Mouse (Mus musculus) left cerebral cortex, postnatal 14 days (tissue): ENCODE results near the gene Tfpt. TPM values are rescaled to one million over a fixed set of nuclear protein-coding genes. Genes with fewer than 3 reads are reported as not detected.
"Not testable (repeated sequence)": the region's sequence is repeated elsewhere in the genome, so short reads cannot be mapped to it uniquely, and the experiment has no call there.

ENCODE experiments used
- DNase-seq, 2 experiments: peaks; one replicate each; pipeline ENCODE4 v3.0.0; 2021 to 2022; ENCODE audit warnings: low spot score in 2 of 2, mixed read lengths in 1 of 2
- intact Hi-C: fragments of 180-260 bp; cut with DNase I; formaldehyde crosslinking; loops from one replicate; pipeline ENCODE4 v1.15.1; 2025
- microRNA-seq, 2 experiments: library from miRNA; unstranded; fragments of <30 nt; microRNA quantifications; one replicate each; pipeline ENCODE4 v1.2.0; 2022
- total RNA-seq, 2 experiments: library from RNA; stranded (reverse); gene quantifications; 2 replicates each; pipeline ENCODE4 v1.2.3; 2021

The Tfpt gene
- total RNA-seq, 2 experiments from 2014 or later = 37.0 to 43.8 TPM

GRCm38 (mm10) chr7:3586255-3586654, 43.5 kb downstream of the Tfpt start:
- no peak for DNase-seq
- intact Hi-C loops = no loop called here

DNA sequence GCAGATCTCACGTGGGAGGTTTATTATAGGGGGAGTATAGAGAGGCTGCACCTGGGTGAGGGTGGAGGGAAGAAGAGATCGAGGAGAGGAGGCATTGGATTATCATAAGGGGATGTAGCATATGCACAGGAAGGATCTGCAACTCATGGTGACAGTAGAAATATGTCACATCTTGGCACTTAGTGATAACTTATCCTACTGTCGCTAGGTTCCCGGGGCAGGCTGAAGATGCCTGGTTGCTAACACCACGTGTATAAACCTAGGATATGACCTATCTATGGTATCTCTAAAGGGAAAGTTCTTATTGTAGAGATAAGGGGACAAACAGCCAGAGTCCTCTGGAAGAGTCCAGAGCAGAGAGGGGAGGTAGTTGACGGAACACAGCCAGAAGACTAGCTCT, 44.0 kb downstream of the Tfpt start:
- intact Hi-C loops = no loop called here
- no peak for DNase-seq

DNA sequence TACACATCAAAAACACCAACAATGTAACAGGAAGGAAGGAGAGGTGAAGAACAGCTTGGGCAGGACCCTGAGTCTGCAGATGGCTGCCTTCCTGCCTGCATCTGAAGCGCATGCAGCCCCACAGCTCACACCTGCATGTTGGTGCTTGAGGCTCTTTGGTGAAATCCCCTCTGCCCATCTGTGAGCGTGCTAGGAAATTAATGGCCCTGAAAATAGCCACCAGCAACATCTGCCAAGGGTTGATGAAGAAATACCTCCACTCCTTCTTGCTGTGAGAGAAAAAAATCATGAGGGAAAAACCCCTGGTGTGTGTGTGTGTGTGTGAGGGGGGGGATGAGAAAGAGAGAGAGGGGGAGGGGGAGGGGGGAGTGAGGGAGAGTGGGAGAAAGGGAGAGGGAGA, 49.7 kb downstream of the Tfpt start:
- no peak for DNase-seq
- intact Hi-C loops = no loop called here

- intact Hi-C loops = no loop called here
- DNase-seq = no peak
These were observed 50.7 kb downstream of the Tfpt start for GRCm38 (mm10) chr7:3578952-3579546.

GRCm38 (mm10) chr7:3578196-3578595, 51.5 kb downstream of the Tfpt start:
- intact Hi-C loops = no loop called here
- DNase-seq = no peak

DNA sequence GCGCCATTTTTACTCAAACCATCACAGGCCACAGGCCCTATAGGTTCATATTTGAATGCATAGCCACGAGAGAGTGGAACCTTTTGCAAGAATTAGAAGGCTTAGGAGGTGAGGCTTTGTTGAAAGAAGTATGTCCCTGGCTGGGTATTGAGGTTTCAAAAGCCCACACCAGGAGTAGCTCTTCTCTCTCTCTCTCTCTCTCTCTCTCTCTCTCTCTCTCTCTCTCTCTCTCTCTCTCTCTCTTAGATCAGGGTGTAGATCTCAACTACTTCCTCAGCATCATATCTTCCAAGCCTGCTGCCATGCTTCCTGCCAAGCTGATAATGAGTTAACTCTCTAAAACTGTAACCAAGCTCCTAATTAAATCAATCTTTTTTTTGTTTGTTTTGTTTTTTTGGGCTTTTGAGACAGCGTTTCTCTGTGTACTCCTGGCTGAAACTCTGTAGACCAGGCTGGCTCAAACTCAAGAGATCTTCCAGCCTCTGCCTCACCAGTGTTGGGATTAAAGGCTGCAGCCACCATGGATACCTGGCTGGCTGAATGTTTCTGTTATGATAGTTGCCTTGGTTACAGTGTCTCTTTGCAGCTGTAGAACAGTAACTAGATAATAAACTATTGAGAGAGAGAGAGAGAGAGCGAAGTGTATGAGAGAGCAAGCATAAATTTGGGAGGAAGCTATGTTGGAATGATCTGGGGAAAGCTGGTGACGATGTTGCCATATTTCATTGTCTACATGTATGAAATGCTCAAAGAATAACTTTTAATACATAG, 53.2 kb downstream of the Tfpt start:
- intact Hi-C loops = no loop called here
- no peak for DNase-seq

GRCm38 (mm10) chr7:3574216-3574615, 55.5 kb downstream of the Tfpt start:
- intact Hi-C loops = no loop called here

DNA sequence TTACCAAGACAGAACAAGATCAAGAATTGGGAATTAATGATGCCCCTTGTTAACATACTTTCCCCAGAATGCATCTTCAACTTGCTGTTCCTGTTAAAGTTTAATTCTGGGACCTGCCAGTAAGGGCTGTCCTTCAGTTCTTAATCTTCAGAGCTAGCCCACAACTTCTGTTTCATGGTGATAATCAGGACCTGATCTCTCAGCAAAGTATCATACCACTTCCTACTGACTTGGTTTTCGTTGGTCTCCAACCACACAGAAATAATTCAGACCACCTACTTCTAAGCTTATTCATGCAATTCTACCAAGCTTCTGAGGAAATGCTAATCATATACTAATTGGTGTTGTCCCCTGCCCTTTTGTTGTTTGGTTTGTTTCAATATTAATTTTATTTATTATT, 57.9 kb downstream of the Tfpt start:
- no peak for DNase-seq
- intact Hi-C loops = no loop called here

More at GRCm38 (mm10) chr7:3574216-3574615, 55.5 kb downstream of the Tfpt start:
- DNase-seq = peak; percentile 23 to 48

- intact Hi-C loops, DNase-seq: not testable (repeated sequence)
These were observed 59.1 kb downstream of the Tfpt start for GRCm38 (mm10) chr7:3570580-3570979.

Small RNA genes within 50 kb of the gene (microRNA-seq; reads per million reads assigned to microRNA genes)
- gene Gm25100 (0 reads per million in 2 experiments), gene Mir3572 (6.4 to 7.1 reads per million in 2 experiments)

Other genes with a start within 250 kb of the Tfpt start
- 100 to 1,000 TPM; 176 to 203 TPM for gene Cacng8, start 239.2 kb downstream of the Tfpt start, total RNA-seq
- gene Cacng6, start 205.7 kb downstream of the Tfpt start, total RNA-seq = 1 to 10 TPM; 2.0 to 2.7 TPM
- gene Tarm1, start 127.3 kb downstream of the Tfpt start, total RNA-seq = not detected
- gene Oscar, start 13.8 kb downstream of the Tfpt start, total RNA-seq = 1 to 10 TPM; 1.2 to 1.8 TPM
- gene Ndufa3, start 12.6 kb downstream of the Tfpt start, total RNA-seq = 100 to 1,000 TPM; 546 to 598 TPM
- gene Prpf31, start 56 bp upstream of the Tfpt start, total RNA-seq = 10 to 100 TPM; 50.9 to 51.1 TPM
- 10 to 100 TPM; 49.7 to 55.9 TPM for gene Cnot3, start 15.3 kb upstream of the Tfpt start, total RNA-seq
- gene Leng1, start 35.9 kb upstream of the Tfpt start, total RNA-seq = 1 to 10 TPM; 4.0 to 4.9 TPM
- 1 to 10 TPM; 4.3 to 4.6 TPM for gene Tmc4, start 47.6 kb upstream of the Tfpt start, total RNA-seq
- 10 to 100 TPM; 61.2 to 74.1 TPM for gene Tsen34, start 62.9 kb upstream of the Tfpt start, total RNA-seq
- 100 to 1,000 TPM; 165 to 167 TPM for gene Mboat7, start 63.6 kb upstream of the Tfpt start, total RNA-seq
- gene Rps9, start 74.1 kb upstream of the Tfpt start, total RNA-seq = 100 to 1,000 TPM; 367 to 392 TPM
- gene Pirb, start 90.5 kb upstream of the Tfpt start, total RNA-seq = under 1 TPM; 0.09 to 0.15 TPM
- gene Gm15448, start 195.8 kb upstream of the Tfpt start, total RNA-seq = not detected
- gene Pira2, start 215.1 kb upstream of the Tfpt start, total RNA-seq = not detected